Mouse (Mus musculus) thymus, postnatal 25 days (tissue): ENCODE results near the gene 1700056E22Rik.

ENCODE experiments used
- DNase-seq: peaks from one replicate; pipeline ENCODE4 v3.0.0; 2022

The 1700056E22Rik gene

DNA sequence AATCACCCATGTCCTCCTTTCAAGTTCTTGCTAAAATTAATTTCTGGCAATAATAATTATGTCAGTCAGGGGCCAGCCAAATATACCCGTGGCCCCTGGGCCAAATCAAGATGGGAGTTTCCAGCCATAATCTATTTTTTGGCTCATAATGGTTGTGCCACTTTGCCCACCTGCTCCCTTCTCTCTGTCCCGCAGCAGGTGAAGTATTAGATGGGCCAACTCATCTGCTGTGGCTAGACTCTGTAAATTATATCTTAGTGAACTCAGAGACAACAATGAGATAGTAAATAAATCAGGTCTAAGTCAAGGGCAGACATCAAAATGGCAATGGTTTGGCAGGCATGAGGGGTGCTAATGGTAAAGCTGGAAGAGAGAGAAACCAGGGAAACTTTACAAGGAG lies 16.5 kb downstream of the 1700056E22Rik start:
- DNase-seq = no peak

DNA sequence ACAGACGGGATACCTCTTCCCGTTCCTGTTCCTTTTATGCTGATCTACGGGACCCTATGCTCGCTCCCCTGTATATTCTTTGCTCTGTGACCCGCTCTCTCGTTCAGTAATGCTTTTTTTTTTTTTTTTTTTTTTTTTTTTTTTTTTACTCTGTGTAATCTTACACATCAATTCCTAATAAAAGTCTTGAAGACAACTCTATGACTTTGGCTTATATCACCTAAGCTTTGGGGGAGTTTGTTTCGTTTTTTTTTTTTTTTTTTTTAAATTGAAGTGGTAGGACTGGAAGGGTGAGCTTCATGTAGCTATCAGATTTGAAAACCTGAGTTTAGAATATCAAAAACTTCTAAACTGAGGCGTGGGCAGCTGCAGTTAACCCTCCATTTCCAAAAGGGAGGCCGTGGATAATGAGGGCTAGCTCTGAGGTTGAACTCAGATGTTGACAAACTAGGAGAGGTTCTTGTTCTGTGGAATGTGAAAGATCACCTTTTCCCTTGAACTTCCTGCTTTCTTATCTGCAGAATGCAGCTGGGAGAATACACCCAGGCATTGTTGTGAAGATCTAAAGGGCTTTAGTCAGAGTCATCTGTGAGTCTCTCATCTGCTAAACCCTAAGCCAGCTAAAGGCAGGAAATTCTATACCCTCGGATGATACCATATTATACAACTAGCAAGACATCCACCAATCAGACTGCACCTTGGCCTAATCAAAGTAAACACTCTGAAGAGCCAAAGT lies 17.9 kb downstream of the 1700056E22Rik start:
- no peak for DNase-seq

DNA sequence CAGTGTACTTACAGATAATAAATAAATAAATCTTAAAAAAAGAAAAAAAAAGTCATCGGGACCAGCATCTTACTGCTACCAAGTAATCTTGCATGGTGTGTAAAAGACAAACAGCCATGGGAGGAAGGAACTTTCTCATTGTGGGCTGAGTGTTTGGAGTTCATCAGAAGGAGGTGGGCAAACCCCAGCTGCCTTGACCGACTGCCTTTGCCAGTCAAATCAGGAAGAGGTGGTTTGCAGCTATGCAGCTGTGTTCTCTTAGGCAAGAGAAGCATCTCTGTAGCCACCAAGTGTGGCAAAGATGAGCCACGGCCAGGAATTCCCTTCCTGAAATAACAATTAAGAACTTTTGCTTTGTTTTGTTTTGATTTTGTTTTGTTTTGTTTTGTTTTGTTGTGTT lies 20.0 kb downstream of the 1700056E22Rik start:
- DNase-seq = peak; percentile 54

DNA sequence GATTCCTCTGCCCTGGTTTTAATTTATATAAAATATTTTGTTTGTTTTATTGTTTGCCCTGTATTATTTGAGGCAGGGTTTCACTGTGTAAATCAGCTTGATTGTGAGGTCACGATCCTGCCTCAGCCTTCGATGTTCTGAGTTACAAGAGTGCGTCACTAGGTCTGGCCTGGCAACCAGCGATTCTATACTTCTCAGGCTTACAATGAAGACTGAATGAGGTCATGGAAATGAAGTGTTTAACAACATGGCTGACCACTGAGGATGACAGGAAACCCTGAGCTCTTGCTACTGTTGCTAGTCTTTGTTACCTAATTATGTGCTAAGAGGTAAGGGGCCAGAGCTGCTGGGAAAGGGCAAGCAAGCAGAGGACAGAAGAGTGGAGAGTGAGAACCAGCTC lies 21.0 kb downstream of the 1700056E22Rik start, which contains the start of gene Dusp10:
Gene Dusp10 (plus strand): TSS at position 197 of the 400 bp plus-strand sequence.
- DNase-seq = no peak

DNA sequence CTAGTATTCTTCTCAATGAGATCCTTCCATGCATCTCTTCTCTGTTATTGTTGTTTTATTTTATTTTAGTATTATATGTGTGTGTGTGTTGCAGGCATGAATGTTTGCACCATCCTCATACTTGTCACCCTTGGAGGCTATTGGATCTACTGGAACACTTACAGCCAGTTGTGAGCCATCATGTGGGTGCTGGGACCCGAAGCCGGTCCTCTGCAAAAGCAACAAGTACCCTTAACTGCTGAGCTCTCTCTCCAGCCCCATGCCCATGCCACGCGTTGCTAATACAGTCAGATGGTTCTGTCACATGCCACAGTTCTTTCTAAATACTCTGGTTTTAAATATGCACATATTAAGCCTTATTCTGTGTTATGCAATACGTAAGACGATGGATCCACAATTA lies 22.8 kb downstream of the 1700056E22Rik start:
- DNase-seq = no peak

DNA sequence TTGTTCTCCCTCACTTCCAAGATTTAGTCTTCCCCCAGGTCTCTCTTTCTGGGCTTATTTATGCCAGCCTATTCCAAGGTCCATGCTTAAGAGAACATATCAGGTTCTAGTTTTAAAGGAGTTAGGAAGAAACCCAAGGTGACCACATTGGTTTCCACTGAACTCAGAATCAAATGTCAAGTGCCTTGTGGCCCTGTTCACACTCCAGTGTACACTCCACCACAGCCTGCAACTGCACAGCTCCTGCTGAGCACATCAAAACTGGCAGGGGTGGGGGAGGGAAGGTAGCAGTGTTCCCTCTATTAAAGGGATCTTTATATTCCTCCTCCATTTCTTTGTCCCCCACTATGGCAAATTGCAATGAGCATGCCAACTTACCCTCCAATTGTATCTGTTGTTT lies 28.0 kb downstream of the 1700056E22Rik start:
- peak; percentile 36 for DNase-seq

DNA sequence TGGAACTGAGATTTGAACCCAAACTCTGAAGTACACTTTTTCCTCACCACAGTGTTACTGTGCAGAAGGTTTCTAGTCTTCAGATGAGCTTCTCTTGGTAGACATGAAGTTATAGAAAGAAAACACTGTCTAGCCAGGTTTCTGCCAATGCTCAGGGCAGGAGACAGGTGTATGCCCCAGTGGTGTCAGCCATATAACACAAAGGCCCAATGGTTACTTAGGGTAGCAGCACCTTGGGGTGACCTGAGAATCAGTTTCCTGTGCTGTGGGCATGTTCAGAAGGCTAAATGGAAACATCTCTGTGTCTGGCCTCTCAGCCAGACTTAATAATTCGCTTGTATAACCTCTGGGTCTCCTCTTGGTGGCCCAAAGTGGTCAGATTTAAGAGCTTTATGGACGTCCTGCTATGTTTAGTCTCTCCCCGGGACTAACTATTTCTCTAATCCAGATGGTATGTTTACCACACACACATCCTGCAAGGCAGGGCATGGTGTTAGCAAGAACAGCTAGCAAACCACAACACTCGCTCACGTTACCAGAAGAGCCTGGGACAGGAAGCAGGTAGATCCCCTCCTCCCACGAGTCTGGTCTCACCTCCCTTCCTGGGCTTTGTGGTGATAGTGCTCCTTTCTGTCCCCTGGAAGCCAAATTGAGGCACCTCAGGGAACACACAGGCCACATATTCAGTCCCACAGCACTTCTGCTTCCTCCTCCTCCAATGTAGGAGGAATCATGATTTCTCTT lies 28.6 kb downstream of the 1700056E22Rik start:
- DNase-seq = peak; percentile 83

DNA sequence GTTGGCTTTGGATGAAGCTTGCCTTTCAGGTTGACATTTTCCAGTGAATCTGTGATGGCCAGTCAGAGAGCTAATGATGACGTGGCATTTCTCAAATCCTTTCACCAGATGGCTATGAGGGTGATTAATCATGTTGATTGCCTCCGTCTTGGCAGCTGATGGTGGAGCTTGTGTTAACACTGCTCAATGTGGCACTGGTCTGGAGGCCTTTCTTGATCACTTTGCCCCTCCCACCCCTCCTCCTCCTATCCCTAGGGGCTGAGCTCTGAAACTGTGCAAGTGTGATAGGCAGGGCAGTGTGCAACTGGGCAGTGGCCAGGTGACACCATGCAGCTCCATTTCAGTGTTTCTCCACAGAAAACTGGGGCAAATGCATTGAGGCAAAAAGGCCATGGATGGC lies 29.8 kb downstream of the 1700056E22Rik start:
- no peak for DNase-seq

DNA sequence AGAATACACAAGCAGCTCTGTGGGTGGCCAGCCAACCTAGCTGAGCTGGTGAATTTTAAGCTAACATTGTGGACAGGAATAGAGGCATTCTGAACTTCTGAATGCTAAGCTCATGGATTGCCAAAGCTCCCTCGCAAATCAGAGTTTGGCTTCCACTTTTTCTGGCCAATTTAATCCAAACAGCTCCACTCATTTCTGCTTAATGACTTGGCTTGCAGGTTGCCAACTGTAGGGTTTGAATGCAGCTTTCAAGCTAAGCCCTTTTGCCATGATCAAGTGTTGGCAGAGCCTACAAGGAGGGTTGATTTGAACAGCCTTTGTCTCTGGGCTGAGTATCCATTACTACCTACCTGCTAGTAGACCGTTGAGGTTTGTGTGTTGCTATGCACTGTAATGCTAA lies 31.6 kb downstream of the 1700056E22Rik start:
- DNase-seq = no peak

DNA sequence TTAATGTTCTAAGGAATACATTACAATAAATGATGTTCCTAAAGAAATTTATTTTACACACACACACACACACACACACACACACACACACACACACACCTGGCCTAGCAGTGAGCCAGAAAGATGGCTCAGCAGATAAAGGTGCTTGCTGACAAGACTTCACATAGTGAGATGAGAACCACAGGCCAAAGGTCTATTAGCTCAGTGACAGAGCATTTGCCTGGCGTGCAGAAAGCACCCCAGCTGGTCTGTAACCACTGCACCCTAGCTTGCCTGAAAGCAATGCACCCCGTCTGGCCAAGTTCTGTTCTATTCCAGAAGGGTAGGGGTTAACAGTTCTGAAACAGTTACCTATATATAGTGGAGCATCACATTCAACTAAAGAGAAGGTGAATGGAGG lies 36.9 kb downstream of the 1700056E22Rik start:
- no peak for DNase-seq

DNA sequence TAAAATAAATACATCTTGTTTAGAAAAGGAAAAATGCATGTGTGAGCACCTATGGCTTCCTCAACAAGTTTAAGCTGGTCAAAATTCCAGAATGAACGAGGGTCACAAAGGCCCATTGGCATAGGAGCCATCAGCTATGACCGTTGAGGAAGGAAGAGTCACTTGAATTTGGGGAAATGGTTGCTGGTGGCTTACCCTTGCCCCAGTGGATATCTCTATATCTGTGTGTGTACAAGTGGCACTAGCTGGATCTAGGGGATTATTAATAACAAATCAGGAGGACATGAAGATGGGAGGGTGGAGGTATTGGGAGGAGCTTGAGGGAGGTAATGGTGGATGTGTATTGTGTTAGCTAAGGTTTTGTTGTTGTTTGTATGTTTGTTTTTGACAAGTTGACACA lies 42.2 kb downstream of the 1700056E22Rik start:
- no peak for DNase-seq

DNA sequence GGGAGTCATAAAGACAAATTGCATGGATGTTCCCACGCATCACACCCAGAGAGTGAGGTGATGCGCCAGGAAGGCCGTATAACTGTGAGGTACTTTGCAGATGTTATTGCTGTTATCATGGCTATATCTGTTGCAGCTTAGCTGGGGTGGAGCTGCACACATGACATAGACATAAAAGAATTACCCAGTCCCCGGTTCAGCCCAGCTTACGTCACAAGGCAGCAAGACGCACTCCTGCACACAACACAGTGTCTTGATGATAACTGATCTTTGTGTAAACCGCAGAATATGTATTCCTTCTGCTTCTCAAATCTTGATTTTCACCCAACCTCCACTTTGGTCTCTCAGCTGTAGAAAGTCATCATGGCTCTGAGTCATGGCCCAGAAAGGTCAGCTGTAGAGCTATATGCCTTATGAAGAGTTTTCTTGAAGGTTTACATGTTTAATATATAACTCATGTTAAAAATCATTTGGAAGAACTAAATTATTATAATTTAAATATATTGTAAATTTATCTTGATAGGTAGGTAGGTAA lies 46.3 kb downstream of the 1700056E22Rik start:
- peak; percentile 48 for DNase-seq
